Mouse (Mus musculus) embryonic fibroblast, embryonic 13.5 days (primary cell): Measurements from ENCODE around the gene Rps6kb1.
"Not testable (repeated sequence)": the region's sequence is repeated elsewhere in the genome, so short reads cannot be mapped to it uniquely, and the experiment has no call there.

ENCODE experiments used
- CTCF ChIP-seq: IDR thresholded peaks from 2 replicates; pipeline ENCODE4 v1.5.1; 2011; ENCODE audit warnings: mild to moderate bottlenecking, control low read depth, low read length, moderate library complexity, borderline replicate concordance; ENCODE audit not compliant: insufficient read depth
- POLR2A ChIP-seq: IDR thresholded peaks from 2 replicates; pipeline ENCODE4 v1.6.1; 2011; ENCODE audit warnings: low read depth, mild to moderate bottlenecking, control low read depth, low read length, moderate library complexity

GRCm38 (mm10) chr11:86464275-86464674 is 80.3 kb downstream of the Rps6kb1 start:
- TF ChIP-seq CTCF, result peak; percentile 26; the same call in 1 of the 2 replicates
- TF ChIP-seq POLR2A, result not testable (repeated sequence)
